Mouse (Mus musculus) lung, embryonic 14.5 days (tissue): ENCODE measurements around the gene Podxl. TPM values are rescaled to one million over a fixed set of nuclear protein-coding genes. Genes with fewer than 3 reads are reported as not detected.

Experiments
- ATAC-seq: fragments of 200-750 bp; cut with Nextera tagmentation; 2 replicates; pipeline ENCODE4 v1.8.0; 2017; ENCODE audit warnings: mild to moderate bottlenecking, moderate TSS enrichment, moderate library complexity; ENCODE audit not compliant: insufficient read depth
- DNase-seq: peaks from one replicate; pipeline ENCODE4 v3.0.0-alpha.2; 2015
- H3K27ac ChIP-seq: fragments of 300-500 bp; sonication (generic); 2 replicates; pipeline ENCODE4 v1.5.1; 2014; ENCODE audit warnings: low read depth, mild to moderate bottlenecking, moderate library complexity
- H3K27me3 ChIP-seq: fragments of 300-500 bp; sonication (generic); 2 replicates; pipeline ENCODE4 v1.6.1; 2014; ENCODE audit warnings: low read length, control low read depth; ENCODE audit not compliant: insufficient read depth
- H3K36me3 ChIP-seq: fragments of 300-500 bp; sonication (generic); 2 replicates; pipeline ENCODE4 v1.6.1; 2014; ENCODE audit warnings: control low read depth; ENCODE audit not compliant: insufficient read depth
- H3K4me1 ChIP-seq: fragments of 300-500 bp; sonication (generic); 2 replicates; pipeline ENCODE4 v1.6.1; 2014; ENCODE audit warnings: antibody characterized with exemption, control low read depth; ENCODE audit not compliant: insufficient read depth
- H3K4me2 ChIP-seq: fragments of 300-500 bp; sonication (generic); 2 replicates; pipeline ENCODE4 v1.6.1; 2014; ENCODE audit warnings: mild to moderate bottlenecking
- H3K4me3 ChIP-seq: fragments of 300-500 bp; sonication (generic); 2 replicates; pipeline ENCODE4 v1.5.1; 2014; ENCODE audit warnings: low read depth, low read length
- H3K9ac ChIP-seq: fragments of 300-500 bp; sonication (generic); 2 replicates; pipeline ENCODE4 v1.6.1; 2014
- H3K9me3 ChIP-seq: fragments of 300-500 bp; sonication (generic); 2 replicates; pipeline ENCODE4 v1.6.1; 2016; ENCODE audit warnings: low read depth, low read length, control low read depth
- CTCF ChIP-seq: IDR thresholded peaks from 2 replicates; pipeline ENCODE4 v1.5.1; 2016; ENCODE audit warnings: antibody characterized with exemption, low read depth
- WGBS: fragments of 180-500 bp; shearing (Covaris S2); extraction: QIAGEN DNeasy Blood & Tissue Kit; methylation state at CpG from one replicate; pipeline ENCODE4 v1.1.7; 2014; 5-methylcytosine and 5-hydroxymethylcytosine counted together
- polyA plus RNA-seq: library from polyadenylated mRNA; unstranded; fragments of >200 nt; fragmentation: Nextera tagmentation; extraction: Ambion mirVana; gene quantifications from 2 replicates; pipeline ENCODE4 v1.2.1, GENCODE M21; 2014

Gene Podxl
- polyA plus RNA-seq, 1 experiment from 2014 or later, result 28.9 TPM

GRCm38 (mm10) chr6:31599863-31600262, 36.1 kb upstream of the Podxl start:
- 41% methylated on average over 3 of the region's 3 CpGs for WGBS
- DNase-seq (no peak), ATAC-seq (no peak)
- TF ChIP-seq CTCF, result no peak
- Histone ChIP-seq H3K27ac (peak overlapping the region; percentile 42; the same call in 1 of the 2 replicates), H3K4me1 (peaks cover 47% of the 10 kb centered on the region), H3K9me3 (no peaks in the 10 kb centered on the region), H3K36me3 (no peaks in the 10 kb centered on the region), H3K9ac (no peak overlapping the region; the same call in 1 of the 2 replicates), H3K4me2 (no peak overlapping the region), H3K27me3 (no peaks in the 10 kb centered on the region), H3K4me3 (no peak overlapping the region)

- 53% methylated on average over 6 of the region's 6 CpGs for WGBS
- Histone ChIP-seq H3K4me3 (no peak overlapping the region), H3K4me1 (peaks cover 51% of the 10 kb centered on the region), H3K9me3 (no peaks in the 10 kb centered on the region), H3K4me2 (no peak overlapping the region), H3K27me3 (no peaks in the 10 kb centered on the region), H3K36me3 (no peaks in the 10 kb centered on the region), H3K27ac (peak overlapping the region; percentile 82; the same call in 1 of the 2 replicates), H3K9ac (no peak overlapping the region)
- ATAC-seq, result no peak
- DNase-seq, result no peak
- no peak for TF ChIP-seq CTCF
Measured at GRCm38 (mm10) chr6:31598349-31598911, 34.6 kb upstream of the Podxl start.

- 17% methylated on average over 4 of the region's 4 CpGs for WGBS
Measured at GRCm38 (mm10) chr6:31597136-31597460, 33.3 kb upstream of the Podxl start.

GRCm38 (mm10) chr6:31596346-31597135, 32.8 kb upstream of the Podxl start:
- H3K27me3 ChIP-seq, result no peaks in the 10 kb centered on the region
- peak overlapping the region; percentile 42 for H3K9ac ChIP-seq
- no peak for TF ChIP-seq CTCF
- H3K9me3 ChIP-seq, result no peaks in the 10 kb centered on the region
- peak overlapping the region; percentile 27 for H3K4me2 ChIP-seq
- no peaks in the 10 kb centered on the region for H3K36me3 ChIP-seq
- peak overlapping the region; percentile 82 for H3K27ac ChIP-seq
- H3K4me1 ChIP-seq, result peaks cover 50% of the 10 kb centered on the region
- 16% methylated on average over 20 of the region's 20 CpGs for whole genome bisulfite sequencing
- H3K4me3 ChIP-seq, result no peak overlapping the region
- DNase-seq, result peak; percentile 89
- peak; percentile 88 for ATAC-seq

More at GRCm38 (mm10) chr6:31597136-31597460, 33.3 kb upstream of the Podxl start:
- ATAC-seq (no peak), DNase-seq (no peak)
- Histone ChIP-seq H3K27ac (peak overlapping the region; percentile 82), H3K4me1 (peaks cover 55% of the 10 kb centered on the region), H3K4me2 (peak overlapping the region; percentile 27), H3K9ac (0 out of 2 replicates have a peak overlapping the region, but pooled peaks have one; percentile 11), H3K36me3 (no peaks in the 10 kb centered on the region), H3K27me3 (no peaks in the 10 kb centered on the region), H3K9me3 (no peaks in the 10 kb centered on the region), H3K4me3 (no peak overlapping the region)
- TF ChIP-seq CTCF, result no peak

DNA sequence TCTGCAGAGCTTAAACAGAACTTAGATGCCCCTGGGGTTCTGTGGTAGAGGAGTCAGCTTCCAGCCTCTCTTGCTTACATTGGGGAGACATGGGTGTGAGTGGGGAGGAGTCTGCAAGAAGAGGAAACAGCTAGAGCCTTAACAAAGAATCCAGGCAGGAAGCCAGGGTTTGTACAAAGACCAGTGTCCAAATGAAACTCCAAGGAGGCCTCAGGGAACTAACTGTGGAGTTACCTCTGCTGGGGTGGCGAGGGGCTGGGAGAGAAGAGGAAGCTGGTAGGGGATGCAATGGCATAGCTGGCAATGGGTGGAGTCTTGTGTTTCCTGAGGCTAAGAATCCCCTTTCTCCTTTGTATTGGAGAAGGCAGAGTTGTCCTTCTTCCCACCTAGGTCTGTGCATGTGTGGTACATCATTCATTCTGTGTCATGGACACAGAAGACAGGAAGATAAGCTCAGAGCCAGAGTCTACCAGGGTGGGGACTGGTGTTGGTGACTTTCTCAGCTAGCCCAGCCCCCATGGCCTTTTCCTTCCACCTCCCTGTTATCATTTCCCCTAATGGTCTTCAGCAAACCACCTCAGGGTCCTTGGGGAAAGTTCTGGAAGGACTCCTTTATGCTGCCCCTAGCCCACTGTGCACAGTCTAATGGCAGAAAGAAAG, 28.9 kb upstream of the Podxl start:
- H3K9me3 ChIP-seq, result no peaks in the 10 kb centered on the region
- H3K27me3 ChIP-seq, result no peaks in the 10 kb centered on the region
- no peak overlapping the region for H3K9ac ChIP-seq
- no peaks in the 10 kb centered on the region for H3K36me3 ChIP-seq
- H3K4me2 ChIP-seq, result no peak overlapping the region
- ATAC-seq, result peak; percentile 36; the same call in 1 of the 2 replicates
- no peak overlapping the region for H3K4me3 ChIP-seq
- H3K4me1 ChIP-seq, result peaks cover 26% of the 10 kb centered on the region
- peak; percentile 69 for DNase-seq
- TF ChIP-seq CTCF, result no peak
- H3K27ac ChIP-seq, result peak overlapping the region; percentile 61
- WGBS, result 55% methylated on average over 1 of the region's 1 CpGs

DNA sequence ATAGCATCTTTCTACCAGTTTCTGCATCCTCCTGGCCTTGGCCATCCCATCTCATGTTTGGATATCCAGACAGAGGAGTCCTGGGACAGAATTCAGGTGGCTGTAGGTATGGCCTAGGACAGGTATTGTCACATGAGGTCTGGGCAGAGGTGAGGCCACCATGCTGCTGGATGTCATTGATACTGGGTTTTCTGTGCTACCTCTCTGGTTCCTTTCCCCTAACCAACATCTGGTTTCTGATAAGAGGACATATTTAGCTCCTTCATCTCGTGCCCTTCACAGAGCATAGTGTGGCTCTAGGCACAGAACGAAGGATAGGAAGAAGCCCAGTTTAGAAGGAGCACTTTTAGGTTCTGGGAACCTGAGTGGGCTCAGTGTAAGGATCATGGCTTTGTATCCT, 28.3 kb upstream of the Podxl start:
- no peak overlapping the region for H3K4me3 ChIP-seq
- no peaks in the 10 kb centered on the region for H3K9me3 ChIP-seq
- WGBS, result 56% methylated on average over 2 of the region's 2 CpGs

GRCm38 (mm10) chr6:31591676-31592075, 27.9 kb upstream of the Podxl start:
- H3K9me3 ChIP-seq, result no peaks in the 10 kb centered on the region
- ATAC-seq, result no peak
- no peak for TF ChIP-seq CTCF
- peaks cover 25% of the 10 kb centered on the region for H3K4me1 ChIP-seq
- no peaks in the 10 kb centered on the region for H3K27me3 ChIP-seq
- WGBS, result 74% methylated on average over 3 of the region's 3 CpGs
- H3K36me3 ChIP-seq, result no peaks in the 10 kb centered on the region
- no peak overlapping the region for H3K4me3 ChIP-seq
- 0 out of 2 replicates have a peak overlapping the region, but pooled peaks have one; percentile 61 for H3K27ac ChIP-seq
- no peak for DNase-seq
- no peak overlapping the region for H3K4me2 ChIP-seq
- H3K9ac ChIP-seq, result no peak overlapping the region

More for the DNA sequence above, 28.3 kb upstream of the Podxl start:
- no peaks in the 10 kb centered on the region for H3K36me3 ChIP-seq
- peaks cover 26% of the 10 kb centered on the region for H3K4me1 ChIP-seq
- no peak for ATAC-seq
- H3K27ac ChIP-seq, result peak overlapping the region; percentile 61; the same call in 1 of the 2 replicates
- no peak for DNase-seq
- H3K4me2 ChIP-seq, result no peak overlapping the region
- H3K9ac ChIP-seq, result no peak overlapping the region
- TF ChIP-seq CTCF, result no peak
- no peaks in the 10 kb centered on the region for H3K27me3 ChIP-seq
